Mouse (Mus musculus): ENCODE data around the gene Usp36. TPM values are rescaled to one million over a fixed set of nuclear protein-coding genes. Genes with fewer than 3 reads are reported as not detected.
"Not testable (repeated sequence)": the region's sequence is repeated elsewhere in the genome, so short reads cannot be mapped to it uniquely, and the experiment has no call there.

The Usp36 gene
- total RNA-seq (2021), result 23.1 and 25.0 TPM in 2 replicates
- long read RNA-seq, partial matches to known transcripts, result 3 of 11 reads
- long read RNA-seq, other reads (novel, unspliced or antisense), result 6 of 11 reads

DNA sequence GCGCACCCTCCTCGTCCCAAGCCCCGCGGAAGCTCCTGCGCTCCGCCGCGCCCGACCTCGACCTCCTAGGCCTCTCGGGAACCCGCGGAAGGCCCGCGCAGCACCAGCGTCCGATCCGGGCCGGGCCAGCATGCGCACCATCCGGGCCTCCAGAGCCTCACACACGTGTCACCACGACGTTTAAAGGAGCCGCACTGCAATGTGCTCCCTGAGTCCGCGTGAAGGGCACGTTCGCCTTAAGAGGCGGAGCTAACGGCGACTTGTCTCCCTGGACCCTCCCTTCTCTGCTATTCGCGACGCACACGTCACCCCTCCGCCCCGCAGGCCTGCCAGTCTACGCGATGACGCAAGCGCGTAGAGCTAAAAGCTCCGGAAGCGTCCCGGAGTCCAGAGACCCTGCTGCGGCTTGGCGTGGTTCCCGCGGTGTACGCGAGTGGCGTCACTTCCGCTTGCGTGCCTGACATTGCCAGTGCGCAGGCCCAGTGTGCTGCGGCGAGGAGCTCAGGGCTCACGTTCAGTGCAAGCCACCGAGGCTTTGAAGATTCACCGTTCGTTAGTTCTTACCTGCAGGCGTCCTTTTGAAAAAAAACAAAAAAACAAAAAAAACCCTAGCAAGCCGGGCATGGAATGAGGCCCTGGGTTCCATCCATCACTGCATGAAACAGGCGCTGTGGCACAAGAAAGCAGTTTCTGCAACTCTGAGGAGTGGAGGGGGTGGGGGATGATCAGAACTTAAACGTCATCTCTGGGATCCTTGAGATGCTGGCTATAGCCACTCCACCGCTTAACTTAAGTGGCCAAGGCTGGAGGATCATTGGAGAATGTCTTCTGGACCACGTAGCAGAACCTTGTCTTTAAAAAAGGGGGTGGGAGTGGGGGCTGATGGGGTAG, at the start of gene Usp36:
Gene Usp36 (minus strand): TSS at position 246 of the 891 bp plus-strand sequence.
- peak; percentile 100 for DNase-seq

DNA sequence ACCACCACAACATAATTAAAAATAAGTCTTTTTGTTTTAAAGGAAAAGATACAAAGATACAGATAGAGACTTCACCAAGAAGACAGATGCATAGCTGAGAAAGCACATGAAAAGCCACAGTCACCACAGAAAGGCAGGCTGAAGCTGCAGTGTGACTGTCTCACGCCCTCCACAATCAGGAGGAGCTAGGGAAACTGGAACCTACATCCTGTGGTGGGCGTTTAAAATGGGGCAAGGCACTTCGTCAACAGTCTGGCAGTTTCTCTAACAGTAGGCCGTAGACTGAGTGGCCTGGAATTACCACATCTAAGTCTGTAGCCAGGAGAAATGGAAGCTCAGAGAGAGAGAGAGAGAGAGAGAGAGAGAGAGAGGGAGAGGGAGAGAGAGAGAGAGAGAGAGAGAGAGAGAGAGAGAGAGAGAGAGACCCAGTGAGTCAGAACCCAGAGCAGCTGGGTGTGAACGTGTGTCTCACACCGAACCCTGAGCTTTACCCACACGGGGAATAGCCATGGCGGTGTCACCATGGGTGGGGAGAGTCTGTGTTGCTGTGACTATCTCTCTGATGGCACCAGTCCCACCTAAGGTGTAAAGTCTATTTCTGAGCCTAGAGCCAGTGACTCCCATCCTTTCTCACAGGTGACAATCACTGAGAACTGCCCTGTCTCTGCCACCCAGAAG, 47.6 kb upstream of the Usp36 start:
- DNase-seq, result no peak

DNA sequence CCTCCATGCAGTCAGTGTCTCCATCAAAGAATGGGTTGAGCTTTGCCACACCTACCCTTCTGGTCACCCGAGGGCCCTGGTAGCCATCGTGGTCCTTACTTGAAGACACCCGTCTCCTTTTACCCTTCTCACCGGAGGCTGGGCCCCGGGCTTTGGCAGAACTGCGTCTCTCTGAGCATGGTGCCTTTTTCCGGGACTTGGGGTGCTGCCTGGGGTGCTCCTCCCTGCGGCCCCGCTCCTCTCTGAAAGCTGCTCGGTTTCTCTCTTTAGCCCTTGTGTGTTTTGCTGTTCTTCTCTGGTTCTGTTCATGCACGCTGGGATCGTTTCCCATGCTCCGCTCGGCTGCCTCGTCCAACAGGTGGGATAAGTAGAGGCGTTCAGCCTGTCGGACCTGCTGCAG, 43.4 kb upstream of the Usp36 start:
- no peak for DNase-seq

DNA sequence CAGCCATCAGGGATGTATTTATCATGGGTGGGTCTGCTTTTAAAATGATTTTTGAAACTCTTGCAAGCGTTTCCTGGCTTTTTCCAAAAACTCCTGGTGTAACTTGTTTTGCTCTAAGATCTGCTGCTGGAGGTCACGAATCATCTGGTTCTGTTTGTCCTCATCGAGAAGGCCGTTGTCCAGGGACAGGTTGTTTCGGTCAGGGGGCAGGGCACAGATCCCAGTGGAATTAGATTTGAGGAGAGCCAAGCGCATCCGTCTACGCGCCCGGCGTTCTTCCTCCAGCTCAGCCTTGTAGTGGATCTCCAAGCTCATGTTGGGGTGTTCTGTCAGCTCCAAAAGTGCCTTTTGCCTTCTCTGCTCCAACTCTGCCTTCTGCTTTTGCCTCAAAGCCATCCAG, 42.3 kb upstream of the Usp36 start:
- no peak for DNase-seq

DNA sequence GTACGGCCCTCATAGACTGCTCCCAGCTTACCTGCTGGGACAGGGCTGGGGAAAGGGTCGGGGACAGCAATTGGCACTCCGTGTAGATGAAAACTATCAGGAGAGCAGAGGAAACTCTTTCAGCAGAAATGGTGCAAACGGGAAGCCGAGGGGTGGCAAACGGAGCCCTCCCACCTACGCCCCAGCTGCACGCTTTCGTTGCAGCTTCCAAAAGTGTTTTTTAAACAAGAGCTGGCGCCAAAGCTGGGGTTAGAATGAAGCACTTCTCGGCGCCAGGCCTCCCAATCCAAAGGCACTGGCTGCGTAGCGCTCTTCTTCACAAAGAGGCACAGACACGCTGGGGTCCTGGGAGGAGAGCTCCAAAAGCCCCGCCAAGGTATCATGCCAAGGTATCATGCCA, 40.7 kb upstream of the Usp36 start:
- no peak for DNase-seq

DNA sequence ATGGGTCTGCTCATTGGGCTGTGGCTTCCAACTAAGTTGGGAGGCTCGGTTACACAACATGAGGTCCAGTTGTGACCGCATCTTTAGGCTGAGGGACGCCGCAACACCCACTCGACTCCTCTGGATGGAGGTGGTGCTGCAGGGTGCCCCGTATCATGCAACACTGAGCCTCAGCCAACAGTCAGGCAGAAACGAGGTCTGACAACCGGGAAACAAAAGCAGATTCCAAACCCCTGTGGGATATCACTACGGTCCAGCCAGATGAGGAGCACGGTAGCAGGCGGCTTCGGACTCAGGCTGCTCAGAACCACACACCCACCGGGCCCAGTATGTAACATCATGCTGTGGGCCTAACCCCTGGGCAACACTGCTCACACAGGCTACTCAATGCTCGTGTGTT, 40.3 kb upstream of the Usp36 start:
- DNase-seq, result no peak

DNA sequence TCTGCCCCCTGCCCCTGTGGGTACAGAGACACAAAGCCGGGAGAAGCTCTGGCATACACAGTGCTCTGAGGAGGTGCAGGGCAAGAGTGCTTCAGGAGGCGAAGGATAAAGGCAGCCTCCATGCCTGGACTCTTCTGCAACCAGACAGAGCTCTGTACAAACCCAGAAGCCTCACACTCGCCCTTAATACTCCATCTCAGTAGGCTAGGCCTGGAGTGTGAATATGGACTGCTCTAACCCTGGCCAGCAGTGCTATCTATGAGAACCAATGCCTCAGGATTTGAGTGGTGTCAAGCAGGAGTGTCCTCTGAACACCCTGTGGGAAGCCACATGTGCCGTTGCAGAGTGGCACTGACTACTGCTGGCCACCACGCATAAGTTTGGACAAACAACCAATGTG, 38.9 kb upstream of the Usp36 start:
- no peak for DNase-seq

DNA sequence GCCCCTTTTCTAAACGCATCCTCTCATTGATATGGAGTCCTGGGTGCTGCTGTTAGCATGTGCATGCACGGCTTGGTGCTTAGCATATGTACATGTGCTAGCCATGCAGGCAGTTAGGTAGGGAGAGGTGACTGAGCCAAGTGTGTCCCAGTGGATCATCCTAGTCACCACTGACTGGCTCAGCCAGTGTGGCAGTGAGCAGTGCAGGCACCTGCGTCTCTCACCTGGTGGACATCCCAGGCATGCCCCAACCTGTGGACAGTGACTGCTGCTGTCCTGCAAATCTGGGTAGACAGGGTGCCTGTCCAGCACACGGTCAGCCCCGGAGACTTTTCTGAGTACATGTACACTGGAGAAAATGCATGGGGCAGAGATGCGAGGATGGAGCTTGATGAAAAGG, 38.5 kb upstream of the Usp36 start:
- DNase-seq, result no peak

DNA sequence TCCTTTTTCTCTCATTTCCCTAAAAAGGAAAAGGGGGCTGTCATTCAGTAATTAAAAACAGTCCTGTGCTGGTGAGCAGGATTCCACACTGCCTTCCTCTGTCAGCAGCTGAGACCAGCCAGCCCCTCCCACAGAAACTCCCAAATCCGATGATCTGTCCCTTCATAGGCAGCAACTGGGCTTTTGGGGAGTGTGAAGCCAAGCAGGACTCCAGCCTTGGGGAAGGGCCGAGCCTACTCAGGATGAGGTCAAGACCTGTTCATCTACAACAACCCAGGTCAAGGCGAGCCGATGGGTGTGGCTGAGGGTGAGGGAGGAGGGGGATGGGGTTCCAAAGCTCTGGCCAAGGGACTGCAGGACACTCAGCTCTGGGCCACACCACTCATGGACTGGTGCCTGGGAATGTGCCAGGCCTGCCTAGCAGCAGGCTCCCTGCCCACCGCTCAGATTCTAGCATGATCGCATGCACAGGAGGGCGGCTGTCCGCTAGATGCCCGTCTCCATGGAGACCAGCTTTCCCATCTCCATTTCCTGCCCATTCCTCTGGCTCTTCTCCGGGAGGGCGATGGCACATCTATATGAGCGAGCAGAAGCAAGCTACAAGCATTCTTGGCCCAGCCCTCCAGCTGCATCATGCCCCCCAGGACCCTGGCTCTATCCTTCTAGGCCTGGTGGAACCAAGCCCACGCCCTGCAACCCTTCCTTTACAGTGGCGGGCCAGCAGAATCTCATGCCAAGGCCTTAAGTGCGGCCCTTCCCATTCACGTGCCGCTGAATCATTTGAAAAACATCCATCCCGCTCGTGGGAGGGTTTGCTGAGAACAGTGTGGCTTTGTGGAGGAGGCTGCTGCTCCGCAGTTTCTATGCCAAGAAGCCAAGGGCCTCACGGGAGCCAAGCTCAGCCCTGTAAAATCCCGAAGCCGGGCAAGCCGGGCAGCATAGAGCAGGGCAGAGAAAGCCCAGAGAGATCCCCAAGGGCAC, 37.2 kb upstream of the Usp36 start:
- DNase-seq, result peak; percentile 45

DNA sequence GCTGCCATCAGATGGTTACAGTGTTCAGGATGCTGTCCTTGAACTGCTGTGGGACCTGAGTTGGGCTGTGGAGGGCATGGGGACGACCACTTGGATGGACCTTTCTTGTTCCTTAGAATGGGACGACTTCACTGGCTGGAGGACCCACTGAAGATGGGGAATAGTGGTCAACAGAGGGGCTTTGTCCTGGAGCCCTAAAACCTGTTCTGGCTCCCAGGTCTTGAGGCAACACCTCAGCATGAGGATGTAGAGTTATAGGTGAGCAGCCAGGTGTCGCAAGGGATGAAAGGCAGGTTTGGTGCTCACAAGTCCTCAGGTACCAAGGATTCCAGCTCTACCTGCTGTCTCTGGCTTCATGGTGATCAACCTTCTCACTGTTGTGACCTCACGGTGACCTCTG, 36.4 kb upstream of the Usp36 start:
- DNase-seq, result no peak

DNA sequence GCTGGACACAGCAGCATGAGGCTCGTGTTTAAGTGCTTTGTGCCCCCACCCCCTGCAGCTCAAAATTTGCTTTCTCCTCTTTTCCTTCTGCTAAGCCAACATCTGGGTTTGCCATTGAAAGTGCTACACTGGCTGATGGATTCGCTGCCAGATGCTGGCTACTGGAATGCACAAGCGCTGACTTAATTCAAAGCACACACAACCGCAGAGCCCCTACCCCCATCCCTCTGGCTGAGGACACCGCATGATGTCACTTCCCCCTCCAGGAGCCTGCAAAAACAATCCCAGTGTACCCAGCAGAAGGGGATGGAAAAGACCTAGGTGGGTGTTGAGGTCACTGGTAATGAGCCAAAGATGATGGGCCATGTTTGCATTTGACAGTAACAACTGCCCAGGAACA, 34.5 kb upstream of the Usp36 start:
- DNase-seq, result no peak

DNA sequence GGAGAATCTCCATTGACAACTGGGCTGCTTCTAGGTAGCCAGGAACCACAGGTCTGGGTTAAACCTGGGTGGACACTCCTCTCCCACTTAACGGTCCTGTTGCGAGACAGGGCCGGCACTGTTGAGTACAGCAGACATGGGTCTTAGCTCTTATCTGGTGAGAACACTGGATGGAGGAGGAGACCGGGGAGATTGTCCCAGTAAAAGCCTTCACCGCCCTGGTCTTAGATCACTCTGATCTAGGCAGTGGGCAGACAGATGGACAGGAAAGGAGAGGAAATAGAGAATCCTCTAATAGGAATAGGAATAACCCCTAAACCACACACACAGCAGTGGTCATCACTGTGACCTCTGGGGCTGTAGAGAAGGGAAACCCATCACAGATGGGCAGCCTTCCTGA, 33.9 kb upstream of the Usp36 start:
- no peak for DNase-seq

DNA sequence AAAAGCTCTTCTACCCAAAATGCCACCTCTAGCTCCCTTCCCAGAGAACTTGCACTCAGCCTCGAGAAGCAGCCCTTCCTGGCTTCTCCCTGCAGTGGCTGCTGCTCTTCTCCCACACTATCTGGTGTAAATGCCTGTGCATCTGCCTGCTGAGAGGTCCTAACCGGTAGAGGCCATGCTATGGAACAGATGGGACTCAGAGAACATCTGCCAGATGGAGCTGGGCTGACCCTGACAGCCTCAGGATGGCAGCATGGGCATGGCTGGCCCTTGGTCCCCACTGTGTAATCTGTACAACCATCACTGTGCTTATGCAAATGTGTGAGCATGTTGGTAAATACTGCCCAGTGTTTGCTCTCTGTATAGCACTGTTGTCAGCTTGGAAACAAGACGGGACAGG, 32.6 kb upstream of the Usp36 start:
- no peak for DNase-seq

DNA sequence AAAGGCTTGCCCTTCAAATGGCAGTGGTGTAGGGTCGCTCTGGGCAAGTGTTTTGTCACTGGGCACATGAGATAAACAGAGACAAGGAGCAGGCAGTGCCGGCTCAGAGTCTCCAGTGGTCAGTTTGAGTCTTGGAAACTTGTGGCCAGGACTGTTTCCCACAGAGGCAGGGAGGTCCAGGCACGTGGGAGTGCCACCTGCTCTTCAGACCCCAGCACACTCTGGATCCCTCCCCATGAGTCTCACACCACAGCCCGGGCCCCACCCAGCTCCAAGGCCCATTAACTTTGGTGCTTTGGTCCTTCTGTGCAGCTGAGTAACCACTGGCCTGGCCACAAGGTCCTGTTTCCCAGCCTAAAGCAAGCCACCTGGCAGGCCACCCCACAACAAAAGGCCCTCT, 31.9 kb upstream of the Usp36 start:
- DNase-seq, result no peak

DNA sequence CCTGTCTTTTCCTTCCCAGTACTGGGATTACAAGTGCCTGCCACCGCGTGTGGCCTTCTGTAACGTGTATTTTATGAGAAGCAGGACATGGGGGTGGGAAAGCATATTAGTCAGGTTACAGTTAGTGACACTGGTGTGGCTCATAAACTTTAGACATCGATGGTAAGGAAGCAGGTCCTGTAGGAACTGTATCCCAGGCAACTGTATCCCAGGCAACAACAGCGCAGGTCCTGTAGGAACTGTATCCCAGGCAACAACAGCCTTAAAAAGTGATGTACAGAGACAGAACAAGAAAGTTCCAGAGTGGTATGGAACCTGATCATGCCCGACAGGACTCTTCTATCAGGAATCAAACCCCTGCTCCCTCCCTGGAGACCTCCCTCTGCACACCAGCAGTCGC, 31.5 kb upstream of the Usp36 start:
- DNase-seq, result no peak

DNA sequence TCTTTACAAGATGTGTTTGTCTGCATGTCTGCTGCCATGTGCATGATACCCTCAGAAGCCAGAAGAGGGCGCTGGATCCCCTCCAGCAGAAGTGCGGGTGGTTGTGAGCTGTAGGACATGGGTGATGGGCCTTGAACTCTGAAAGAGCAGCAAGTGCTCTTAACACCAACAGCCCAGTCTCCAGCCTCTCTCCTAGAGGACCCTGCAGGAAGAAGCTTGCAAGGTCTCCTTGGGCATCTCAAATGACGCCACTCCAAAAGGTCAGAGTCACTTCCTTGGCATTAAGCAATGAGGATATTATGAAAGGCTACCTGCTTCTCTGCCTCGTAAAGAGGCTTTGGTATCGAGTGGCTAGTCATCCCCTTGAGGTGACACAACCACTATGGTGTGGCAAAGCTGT, 28.6 kb upstream of the Usp36 start:
- peak; percentile 54 for DNase-seq

DNA sequence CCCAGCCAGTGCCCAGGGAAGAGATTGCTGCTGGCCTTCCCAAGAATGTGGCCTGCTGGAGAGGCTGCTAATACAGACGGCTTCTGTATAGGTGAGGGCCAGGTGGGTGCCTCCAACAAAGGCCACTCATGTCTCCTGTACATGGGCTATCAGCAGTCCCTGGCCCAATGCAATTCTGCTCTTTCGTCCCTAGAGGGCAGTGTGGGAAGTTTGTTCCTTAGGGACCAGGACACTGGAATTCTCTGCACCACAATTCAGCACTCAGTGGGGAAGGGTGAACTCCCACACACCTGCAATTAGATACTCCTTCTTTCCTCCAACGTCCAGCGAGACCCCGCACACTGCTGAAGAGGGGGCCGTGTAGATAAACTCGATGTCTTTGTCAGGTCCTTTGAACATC, 27.1 kb upstream of the Usp36 start:
- peak; percentile 23 for DNase-seq

DNA sequence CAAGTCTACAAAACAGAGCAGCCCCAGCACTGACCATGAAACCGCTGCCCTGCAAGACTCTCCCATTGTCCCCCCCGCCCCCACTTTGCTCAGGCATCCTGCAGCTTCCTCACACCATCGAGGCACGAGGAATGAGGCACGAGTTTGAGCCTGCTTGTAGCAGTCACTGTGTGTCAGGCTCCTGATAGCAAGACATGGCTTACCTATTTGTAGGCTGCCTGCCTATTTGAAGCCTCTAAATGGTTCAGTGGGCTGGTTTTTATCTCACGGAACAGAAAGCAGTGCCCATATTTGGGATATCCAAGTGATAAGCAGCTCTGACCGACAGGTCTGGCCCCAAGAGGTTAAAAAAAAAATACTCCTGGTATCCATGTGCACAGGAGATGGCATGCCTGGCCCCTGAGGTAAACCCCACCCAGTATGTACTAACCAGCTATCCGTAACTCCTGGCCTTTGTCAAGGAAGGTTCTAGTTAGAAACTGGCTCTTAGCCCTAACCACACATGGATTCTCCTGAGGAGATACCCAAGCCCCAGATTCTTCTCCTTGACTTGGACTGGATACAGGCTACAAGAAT, 26.3 kb upstream of the Usp36 start:
- no peak for DNase-seq

DNA sequence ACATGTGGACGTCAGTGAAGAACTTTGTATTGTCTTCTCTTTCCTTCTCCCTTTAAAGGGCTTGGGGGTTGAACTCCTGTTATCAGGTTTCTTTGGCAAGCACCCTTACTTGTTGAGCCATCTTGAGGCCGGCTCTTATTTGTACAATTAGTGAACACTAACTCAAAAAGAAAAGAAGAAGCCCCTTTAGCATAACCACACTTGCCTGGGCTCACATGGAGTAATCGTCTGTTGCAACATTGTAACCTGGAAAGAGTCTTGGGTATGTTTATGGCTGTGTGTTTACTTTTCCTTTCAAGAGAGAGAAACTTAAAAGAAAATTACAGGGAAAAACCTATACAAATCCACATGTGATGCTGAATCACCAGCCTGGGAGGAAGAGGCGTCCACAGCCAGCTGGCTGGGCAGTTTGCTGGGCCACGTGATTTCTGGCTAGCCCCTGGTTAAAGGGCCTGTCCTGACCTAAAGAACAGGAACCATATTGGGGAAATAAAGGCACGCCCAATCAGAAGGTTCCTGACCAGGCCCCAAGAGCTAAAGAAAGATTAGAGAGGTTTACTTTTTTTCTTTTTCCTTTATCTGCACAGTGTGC, 22.2 kb upstream of the Usp36 start:
- no peak for DNase-seq

DNA sequence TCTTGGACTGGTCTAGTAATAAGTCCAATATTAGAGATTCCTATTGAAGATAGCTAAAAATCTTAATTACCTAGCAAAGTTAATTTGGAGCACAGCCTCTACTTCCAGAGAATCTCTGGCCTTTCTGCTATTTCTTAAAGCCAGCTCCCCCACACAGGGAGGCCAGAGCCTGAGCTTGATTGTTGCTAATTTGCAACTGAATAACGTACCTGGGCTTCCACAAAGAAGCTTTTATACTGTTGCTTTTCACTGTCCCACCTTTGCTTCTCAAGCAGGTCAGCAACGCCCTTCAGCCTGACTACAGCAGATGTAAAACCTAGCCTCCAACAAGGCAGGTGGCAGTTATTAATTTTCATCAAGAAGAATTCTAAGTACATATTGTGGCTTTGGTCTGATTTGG, 17.9 kb upstream of the Usp36 start:
- DNase-seq, result not testable (repeated sequence)

DNA sequence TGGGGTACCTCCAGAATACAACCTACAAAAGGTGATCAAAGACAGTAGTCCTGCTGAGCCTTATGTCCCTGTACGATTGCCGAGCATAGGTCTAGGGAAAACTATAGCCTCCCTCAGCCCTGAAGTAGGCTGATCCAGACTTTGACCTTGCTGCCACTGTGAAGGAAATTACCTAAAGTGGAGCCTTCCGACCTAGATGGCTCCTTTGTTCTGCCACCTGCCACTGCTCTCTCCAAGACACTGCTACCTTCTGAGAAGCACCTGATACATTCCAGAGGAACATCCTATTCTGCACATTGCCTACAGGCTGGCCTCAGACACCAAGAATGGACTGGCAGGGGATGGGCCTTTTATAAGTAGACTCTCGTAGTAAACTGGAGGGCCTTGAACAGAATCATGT, 13.9 kb upstream of the Usp36 start:
- DNase-seq, result not testable (repeated sequence)

DNA sequence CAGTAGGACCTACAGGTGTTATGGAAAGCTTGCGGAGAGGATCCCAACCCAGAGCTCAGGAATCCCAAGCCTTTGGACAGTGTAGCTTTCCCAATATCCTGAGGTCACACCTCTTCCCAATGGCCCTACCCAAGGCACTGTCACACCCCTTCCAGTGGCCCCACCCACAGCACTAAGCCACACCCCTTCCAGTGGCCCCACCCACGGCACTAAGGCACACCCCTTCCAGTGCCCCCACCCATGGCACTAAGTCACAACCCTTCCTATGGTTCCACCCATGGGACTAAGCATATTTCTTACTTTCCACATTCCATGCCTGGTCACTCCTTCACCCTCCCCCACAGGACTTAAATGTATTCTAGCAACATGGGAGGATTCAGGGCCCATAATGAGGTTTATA, 8.8 kb upstream of the Usp36 start:
- DNase-seq, result no peak
